ENCODE assay signal across 28 mouse cellular contexts in the genomic region with DNA sequence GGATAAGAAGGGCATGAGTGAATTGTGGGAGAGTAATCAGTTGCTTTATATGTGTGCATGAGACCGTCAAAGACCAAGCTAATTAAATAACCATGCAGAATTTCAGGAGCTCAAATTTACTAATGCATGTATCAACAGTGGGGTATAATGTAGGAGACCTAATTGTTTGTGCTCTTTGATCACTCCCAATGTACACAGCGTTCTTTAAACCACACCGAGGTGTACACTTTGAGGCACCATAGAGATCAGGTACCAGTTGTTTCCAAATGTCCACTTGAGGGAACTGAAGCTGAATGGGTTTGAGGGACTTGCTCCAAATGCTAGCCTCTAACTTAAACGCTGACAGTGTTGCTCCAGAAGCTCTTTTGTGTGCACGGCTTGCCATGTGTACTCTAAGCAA.
"Had no signal": no experiment of that assay in that cellular context is flagged by ENCODE, and none has a peak within 500 bp of the region (broad histone marks: within the 10 kb centered on the region; RNA-seq: fewer than 3 reads in every experiment).

No protein-coding gene starts in this region.

- ATAC-seq: forebrain, embryonic 13.5 days; forebrain, embryonic 14.5 days; forebrain, embryonic 15.5 days; forebrain, embryonic 16.5 days; forebrain, postnatal 0 days had no signal

- H3K9me3 ChIP-seq: embryonic facial prominence, embryonic 12.5 days; embryonic facial prominence, embryonic 13.5 days; embryonic facial prominence, embryonic 15.5 days; forebrain, embryonic 10.5 days; forebrain, embryonic 12.5 days; forebrain, embryonic 13.5 days; forebrain, embryonic 15.5 days had no signal

- H3K4me1 ChIP-seq: embryonic facial prominence, embryonic 12.5 days; embryonic facial prominence, embryonic 13.5 days; embryonic facial prominence, embryonic 15.5 days; forebrain, embryonic 12.5 days; forebrain, embryonic 13.5 days; forebrain, embryonic 15.5 days had no signal

- H3K27me3 ChIP-seq: embryonic facial prominence, embryonic 12.5 days; embryonic facial prominence, embryonic 13.5 days; embryonic facial prominence, embryonic 15.5 days; forebrain, embryonic 12.5 days; forebrain, embryonic 13.5 days; forebrain, embryonic 15.5 days had no signal

- H3K27ac ChIP-seq: embryonic facial prominence, embryonic 12.5 days; embryonic facial prominence, embryonic 13.5 days; embryonic facial prominence, embryonic 15.5 days; forebrain, embryonic 10.5 days; forebrain, embryonic 12.5 days; forebrain, embryonic 13.5 days; forebrain, embryonic 15.5 days; gastrocnemius, adult 2 months; heart, adult 2 months had no signal

- H3K4me3 ChIP-seq: embryonic facial prominence, embryonic 12.5 days; embryonic facial prominence, embryonic 13.5 days; embryonic facial prominence, embryonic 15.5 days; erythroblast, embryonic 14.5 days; forebrain, embryonic 10.5 days; forebrain, embryonic 12.5 days; forebrain, embryonic 13.5 days; forebrain, embryonic 15.5 days; gastrocnemius, adult 2 months; heart, adult 2 months had no signal

- DNase-seq: cerebellum, adult 2 months; cerebellum, adult 8-10 months; cerebellum, adult 9-10 months; cerebellum, adult 9-11 months; cerebellum, postnatal 10 days; cerebellum, postnatal 14 days; cerebellum, postnatal 25 days; cerebellum, postnatal 36 days; embryo, embryonic 11 days; forebrain, postnatal 0 days; gastrocnemius, adult 2 months; gastrocnemius, postnatal 10 days; gastrocnemius, postnatal 14 days; gastrocnemius, postnatal 25 days; gastrocnemius, postnatal 36 days; heart, adult 11 months; heart, adult 18-20 months; heart, adult 2 months had no signal

- H3K36me3 ChIP-seq: embryonic facial prominence, embryonic 12.5 days; embryonic facial prominence, embryonic 13.5 days; embryonic facial prominence, embryonic 15.5 days; forebrain, embryonic 10.5 days; forebrain, embryonic 12.5 days; forebrain, embryonic 15.5 days had no signal

- H3K9ac ChIP-seq: embryonic facial prominence, embryonic 12.5 days; embryonic facial prominence, embryonic 13.5 days; embryonic facial prominence, embryonic 15.5 days; forebrain, embryonic 12.5 days; forebrain, embryonic 13.5 days; forebrain, embryonic 15.5 days; forebrain, postnatal 0 days had no signal

- H3K4me2 ChIP-seq: embryonic facial prominence, embryonic 12.5 days; embryonic facial prominence, embryonic 13.5 days; embryonic facial prominence, embryonic 15.5 days; forebrain, embryonic 12.5 days; forebrain, embryonic 13.5 days; forebrain, embryonic 15.5 days had no signal
